Mouse (Mus musculus): ENCODE results near the gene Abhd8. TPM values are rescaled to one million over a fixed set of nuclear protein-coding genes. Genes with fewer than 3 reads are reported as not detected.

Gene Abhd8
- total and polyA plus RNA-seq, 3 experiments, result 6.0 to 33.2 (median 8.5) TPM

DNA sequence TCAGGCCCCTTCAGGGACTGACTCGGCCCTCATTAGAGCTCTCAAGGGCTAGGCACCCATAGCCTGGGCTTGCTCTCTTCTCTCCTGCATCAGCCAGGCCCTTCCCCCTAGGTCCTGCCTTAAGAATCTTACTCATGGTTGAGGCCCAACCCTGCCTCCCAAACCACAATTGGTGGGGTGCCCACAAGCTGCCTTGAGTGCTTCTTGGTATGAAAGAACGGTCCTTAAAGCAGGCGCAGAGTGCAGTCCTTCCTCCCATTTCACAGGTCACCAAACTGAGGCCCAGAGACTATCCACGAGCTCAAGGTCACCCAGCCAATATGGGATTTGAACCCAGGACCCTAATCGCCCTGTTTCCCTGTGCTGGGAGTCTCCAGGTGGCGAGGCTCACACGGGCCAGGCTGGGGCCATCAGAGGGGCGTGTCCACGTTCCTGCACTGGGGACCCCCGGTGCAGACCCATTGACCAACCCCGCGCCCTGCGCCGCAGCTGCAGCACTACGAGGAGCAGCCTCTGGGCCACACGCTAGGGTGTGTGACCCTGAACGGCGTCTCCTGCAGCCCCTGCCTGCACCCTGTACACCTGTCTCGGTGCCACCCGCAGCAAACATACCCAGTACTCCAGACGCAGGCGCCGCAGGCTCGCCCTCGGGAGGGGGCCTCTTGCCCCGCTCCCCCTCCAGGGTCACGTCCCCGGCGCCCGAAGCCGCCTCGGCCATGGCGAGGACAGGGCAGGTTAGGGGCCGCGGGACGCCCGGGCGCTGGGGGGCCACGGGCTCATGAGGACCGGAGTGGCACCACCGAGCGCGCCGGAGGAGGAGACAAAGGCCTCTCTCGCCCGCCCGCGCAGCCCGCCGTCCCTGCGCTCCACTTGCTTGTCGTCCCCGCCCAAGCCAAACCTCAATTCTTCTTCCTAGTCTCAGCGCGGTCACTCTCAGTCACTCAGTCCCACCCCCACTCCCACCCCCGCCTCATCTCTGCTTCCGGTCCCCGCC lies 22.0 kb upstream of the Abhd8 start, which contains the start of gene Ano8:
TSS of gene Ano8 (minus strand) at position 822 of the 994 bp plus-strand sequence.
- in situ Hi-C loops (cut with MboI; ENCODE audit: low pct_ligation_motif_present, low pct_unique_long_range_greater_than_20kb, low sequenced_read_pairs), result loop anchor here (5.0 kb wide), 1 partner anchor 37 kb away; no protein-coding TSS in a partner anchor
- H3K27ac ChIP-seq (ENCODE audit: insufficient read depth, low read depth), result no peak within 1 kb of the TSS

DNA sequence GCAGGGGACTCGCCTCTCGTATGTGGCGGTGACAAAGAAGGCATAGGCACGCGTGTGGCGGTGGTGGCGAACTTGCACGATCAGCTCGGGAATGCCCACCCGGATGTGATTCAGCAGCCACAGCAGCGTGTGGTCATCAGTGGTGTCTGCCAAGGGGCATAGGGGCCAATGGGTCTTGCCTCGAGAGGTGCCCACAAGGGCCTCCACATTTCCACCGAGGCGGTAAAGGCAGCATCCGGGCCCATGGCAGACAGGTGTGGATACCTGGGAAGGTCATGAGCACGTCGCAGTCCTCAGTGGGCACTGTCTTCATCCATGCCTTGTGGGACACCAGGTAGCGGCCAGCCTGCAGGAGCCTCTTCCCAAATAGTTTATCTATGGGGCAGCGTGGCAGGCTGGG lies 21.3 kb upstream of the Abhd8 start:
- Histone ChIP-seq H3K27ac (ENCODE audit: insufficient read depth, low read depth) (no peak overlapping the region), H3K79me2 (replicated peaks; ENCODE audit: control insufficient read depth, extremely low read depth, insufficient read depth, poor library complexity, severe bottlenecking) (peaks cover 9% of the 10 kb centered on the region; the same call in 1 of the 2 replicates), H3K4me3 (replicated peaks in 1 of 3; ENCODE audit: low read depth in 2 of 3, low read length in 2 of 3, poor library complexity in 1 of 3) (no peak overlapping the region), H3K9ac (ENCODE audit: insufficient read depth, low read depth) (no peak overlapping the region), H3K9me3 (replicated peaks; ENCODE audit: low read length) (no peaks in the 10 kb centered on the region), H3K27me3 (replicated peaks) (no peaks in the 10 kb centered on the region), H3K36me3 (replicated peaks in 1 of 2; ENCODE audit: control insufficient read depth in 1 of 2, insufficient read depth in 1 of 2, low read length in 1 of 2) (peaks cover 0 to 12% of the 10 kb centered on the region in 2 experiments), H3K4me1 (ENCODE audit: control insufficient read depth in 1 of 2, insufficient read depth in 2 of 2) (peaks cover 13 to 29% of the 10 kb centered on the region in 2 experiments), H3K4me2 (ENCODE audit: insufficient read depth, low read depth, poor library complexity, severe bottlenecking) (no peak overlapping the region)
- in situ Hi-C loops (cut with MboI; ENCODE audit: low pct_ligation_motif_present, low pct_unique_long_range_greater_than_20kb, low sequenced_read_pairs), result loop anchor here (5.0 kb wide), 1 partner anchor 38 kb away; no protein-coding TSS in a partner anchor
- no peak for DNase-seq (ENCODE audit: extremely low read depth)
- dilution Hi-C loops (cut with MboI; ENCODE audit: extremely low pct_ligation_motif_present, extremely low pct_unique_long_range_greater_than_20kb, low sequenced_read_pairs), result no loop called here
- no peak for TF ChIP-seq MAZ (IDR thresholded peaks at IDR 0.05; ENCODE audit: low read depth, low read length)
- TF ChIP-seq IRF4 (IDR thresholded peaks at IDR 0.05; ENCODE audit: low read depth, low read length), result no peak
- no peak for TF ChIP-seq SMC3 (IDR thresholded peaks at IDR 0.05; ENCODE audit: low read depth, low read length)
- TF ChIP-seq BHLHE40 (IDR thresholded peaks at IDR 0.05; ENCODE audit: low read depth, low read length), result no peak
- no peak for TF ChIP-seq ZNF384 (IDR thresholded peaks at IDR 0.05; ENCODE audit: low read depth, low read length)
- no peak for TF ChIP-seq CTCF (conservative IDR thresholded peaks at IDR 0.05 in 1 of 2, IDR thresholded peaks at IDR 0.05 in 1 of 2; ENCODE audit: low read depth in 2 of 2, low read length in 2 of 2)
- no peak for TF ChIP-seq KAT2A (IDR thresholded peaks at IDR 0.05; ENCODE audit: insufficient replicate concordance, low read length)
- no peak for TF ChIP-seq MYC (IDR thresholded peaks at IDR 0.05; ENCODE audit: low read depth, low read length)
- TF ChIP-seq POLR2A (IDR thresholded peaks at IDR 0.05; ENCODE audit: low read depth, low read length), result no peak
- no peak for TF ChIP-seq CHD1 (IDR thresholded peaks at IDR 0.05; ENCODE audit: low read depth, low read length)
- TF ChIP-seq E2F4 (IDR thresholded peaks at IDR 0.05; ENCODE audit: insufficient replicate concordance, low read depth, low read length), result no peak
- TF ChIP-seq MXI1 (IDR thresholded peaks at IDR 0.05; ENCODE audit: low read depth, low read length), result no peak
- no peak for TF ChIP-seq ZC3H11A (IDR thresholded peaks at IDR 0.05; ENCODE audit: low read depth, low read length)
- TF ChIP-seq MAFK (IDR thresholded peaks at IDR 0.05; ENCODE audit: insufficient replicate concordance, low read length), result no peak
- no peak for TF ChIP-seq POLR2AphosphoS2 (IDR thresholded peaks at IDR 0.05; ENCODE audit: low read depth, low read length)
- TF ChIP-seq JUN (IDR thresholded peaks at IDR 0.05; ENCODE audit: insufficient read depth, low read depth, low read length), result no peak

More for the DNA sequence above, 22.0 kb upstream of the Abhd8 start, which contains the start of gene Ano8:
- Histone ChIP-seq H3K36me3 (replicated peaks in 1 of 2; ENCODE audit: control insufficient read depth in 1 of 2, insufficient read depth in 1 of 2, low read length in 1 of 2) (peaks cover 4 to 19% of the 10 kb centered on the region in 2 experiments), H3K4me1 (ENCODE audit: control insufficient read depth in 1 of 2, insufficient read depth in 2 of 2) (peaks cover 13 to 35% of the 10 kb centered on the region in 2 experiments), H3K27me3 (replicated peaks) (no peaks in the 10 kb centered on the region), H3K79me2 (replicated peaks; ENCODE audit: control insufficient read depth, extremely low read depth, insufficient read depth, poor library complexity, severe bottlenecking) (peaks cover 12% of the 10 kb centered on the region; the same call in 1 of the 2 replicates), H3K4me2 (ENCODE audit: insufficient read depth, low read depth, poor library complexity, severe bottlenecking) (peak within 1 kb of the TSS; percentile 58), H3K9me3 (replicated peaks; ENCODE audit: low read length) (no peaks in the 10 kb centered on the region), H3K9ac (ENCODE audit: insufficient read depth, low read depth) (peak within 1 kb of the TSS; percentile 67), H3K4me3 (replicated peaks in 1 of 3; ENCODE audit: low read depth in 2 of 3, low read length in 2 of 3, poor library complexity in 1 of 3) (peak within 1 kb of the TSS; percentile 42 to 65 (median 56))
- TF ChIP-seq POLR2A (IDR thresholded peaks at IDR 0.05; ENCODE audit: low read depth, low read length) (peak; percentile 29; the same call in 1 of the 2 replicates), E2F4 (IDR thresholded peaks at IDR 0.05; ENCODE audit: insufficient replicate concordance, low read depth, low read length) (no peak), CHD1 (IDR thresholded peaks at IDR 0.05; ENCODE audit: low read depth, low read length) (no peak), NRF1 (IDR thresholded peaks at IDR 0.05; ENCODE audit: low read depth, low read length) (peak; percentile 51), RCOR1 (conservative IDR thresholded peaks at IDR 0.05; ENCODE audit: low read depth, low read length) (no peak), IRF4 (IDR thresholded peaks at IDR 0.05; ENCODE audit: low read depth, low read length) (peak; percentile 51), KAT2A (IDR thresholded peaks at IDR 0.05; ENCODE audit: insufficient replicate concordance, low read length) (no peak), UBTF (IDR thresholded peaks at IDR 0.05; ENCODE audit: low read depth, low read length) (no peak), HCFC1 (IDR thresholded peaks at IDR 0.05; ENCODE audit: low read depth, low read length) (peak; percentile 63), GABPA (IDR thresholded peaks at IDR 0.05; ENCODE audit: insufficient replicate concordance, low read depth, low read length) (no peak), ZMIZ1 (IDR thresholded peaks at IDR 0.05; ENCODE audit: low read depth, low read length) (no peak), TCF12 (IDR thresholded peaks at IDR 0.05; ENCODE audit: low read depth, low read length) (peak; percentile 39; the same call in 1 of the 2 replicates), MEF2A (IDR thresholded peaks at IDR 0.05; ENCODE audit: borderline replicate concordance, low read depth, low read length) (no peak), USF1 (IDR thresholded peaks at IDR 0.05; ENCODE audit: low read depth, low read length) (no peak), MAFK (IDR thresholded peaks at IDR 0.05; ENCODE audit: insufficient replicate concordance, low read length) (no peak), ZC3H11A (IDR thresholded peaks at IDR 0.05; ENCODE audit: low read depth, low read length) (no peak), TBP (conservative IDR thresholded peaks at IDR 0.05; ENCODE audit: low read depth, low read length) (no peak), ETS1 (conservative IDR thresholded peaks at IDR 0.05; ENCODE audit: low read depth, low read length) (no peak), MXI1 (IDR thresholded peaks at IDR 0.05; ENCODE audit: low read depth, low read length) (no peak), CHD2 (IDR thresholded peaks at IDR 0.05; ENCODE audit: low read length) (no peak), PAX5 (IDR thresholded peaks at IDR 0.05; ENCODE audit: low read length) (no peak), RAD21 (IDR thresholded peaks at IDR 0.05; ENCODE audit: low read depth, low read length) (no peak), MAZ (IDR thresholded peaks at IDR 0.05; ENCODE audit: low read depth, low read length) (peak; percentile 92), MAX (IDR thresholded peaks at IDR 0.05; ENCODE audit: low read length) (no peak; the same call in 1 of the 2 replicates), ZNF384 (IDR thresholded peaks at IDR 0.05; ENCODE audit: low read depth, low read length) (no peak), SIN3A (IDR thresholded peaks at IDR 0.05; ENCODE audit: low read length) (peak; percentile 86), USF2 (conservative IDR thresholded peaks at IDR 0.05; ENCODE audit: low read depth, low read length) (no peak), MYC (IDR thresholded peaks at IDR 0.05; ENCODE audit: low read depth, low read length) (no peak), EP300 (IDR thresholded peaks at IDR 0.05; ENCODE audit: low read length) (no peak), JUND (conservative IDR thresholded peaks at IDR 0.05; ENCODE audit: low read depth, low read length) (no peak), ELF1 (IDR thresholded peaks at IDR 0.05; ENCODE audit: low read depth, low read length) (peak; percentile 64), CTCF (conservative IDR thresholded peaks at IDR 0.05 in 1 of 2, IDR thresholded peaks at IDR 0.05 in 1 of 2; ENCODE audit: low read depth in 2 of 2, low read length in 2 of 2) (no peak), POLR2AphosphoS2 (IDR thresholded peaks at IDR 0.05; ENCODE audit: low read depth, low read length) (no peak), BHLHE40 (IDR thresholded peaks at IDR 0.05; ENCODE audit: low read depth, low read length) (no peak), ZKSCAN1 (IDR thresholded peaks at IDR 0.05; ENCODE audit: borderline replicate concordance, low read depth, low read length) (no peak), NELFE (IDR thresholded peaks at IDR 0.05; ENCODE audit: low read depth, low read length) (no peak), JUN (IDR thresholded peaks at IDR 0.05; ENCODE audit: insufficient read depth, low read depth, low read length) (no peak), SMC3 (IDR thresholded peaks at IDR 0.05; ENCODE audit: low read depth, low read length) (no peak)
- dilution Hi-C loops (cut with MboI; ENCODE audit: extremely low pct_ligation_motif_present, extremely low pct_unique_long_range_greater_than_20kb, low sequenced_read_pairs), result no loop called here
- peak; percentile 82 for DNase-seq (ENCODE audit: extremely low read depth)

All from CH12.LX (cell line).